Mouse (Mus musculus): ENCODE measurements around the gene Cyth1. TPM values are rescaled to one million over a fixed set of nuclear protein-coding genes. Genes with fewer than 3 reads are reported as not detected.

Cyth1 gene
- total RNA-seq, 4 experiments from 2014 or later: 62.7 to 77.3 (median 68.8) TPM

DNA sequence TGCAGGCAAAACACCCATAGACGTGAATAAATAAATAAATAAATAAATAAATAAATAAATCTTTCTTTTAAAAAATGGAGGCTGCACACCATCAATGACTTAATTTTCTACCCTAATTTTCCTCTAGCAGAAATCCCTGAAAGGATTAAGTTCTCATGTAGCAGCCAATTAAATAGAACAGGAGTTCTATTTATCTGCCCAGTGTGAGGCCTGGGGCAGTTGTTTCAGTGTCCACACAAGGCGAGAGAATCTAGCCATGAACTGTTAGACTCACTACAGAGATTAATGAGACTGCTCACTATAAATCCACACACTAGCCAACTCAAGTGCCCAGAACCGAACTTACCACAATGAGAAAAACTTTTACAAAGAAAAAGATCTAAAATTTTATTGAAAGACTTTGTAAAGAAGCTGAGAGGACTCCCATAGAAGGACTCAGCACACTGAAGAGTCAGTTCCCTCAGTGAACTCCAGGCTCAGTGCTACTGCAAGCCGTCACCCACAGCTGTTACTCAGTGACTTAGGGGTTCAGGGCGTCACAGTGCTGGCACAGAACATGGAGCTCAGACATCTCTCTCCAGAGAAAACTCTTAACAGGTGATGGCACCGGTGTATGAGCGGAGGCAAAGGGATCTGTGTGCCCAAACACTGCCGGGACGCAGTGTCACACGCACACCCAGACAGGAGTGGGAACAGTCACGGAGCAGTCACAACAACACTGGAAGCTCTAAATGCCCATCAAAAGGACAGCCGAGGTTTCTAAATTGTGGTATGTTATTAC is 23.1 kb downstream of the Cyth1 start:
- no peak for DNase-seq (ENCODE audit: low spot score in 2 of 2)

- DNase-seq (ENCODE audit: low spot score in 2 of 2): no peak
Measured at GRCm38 (mm10) chr11:118223416-118224067, 24.9 kb downstream of the Cyth1 start.

DNA sequence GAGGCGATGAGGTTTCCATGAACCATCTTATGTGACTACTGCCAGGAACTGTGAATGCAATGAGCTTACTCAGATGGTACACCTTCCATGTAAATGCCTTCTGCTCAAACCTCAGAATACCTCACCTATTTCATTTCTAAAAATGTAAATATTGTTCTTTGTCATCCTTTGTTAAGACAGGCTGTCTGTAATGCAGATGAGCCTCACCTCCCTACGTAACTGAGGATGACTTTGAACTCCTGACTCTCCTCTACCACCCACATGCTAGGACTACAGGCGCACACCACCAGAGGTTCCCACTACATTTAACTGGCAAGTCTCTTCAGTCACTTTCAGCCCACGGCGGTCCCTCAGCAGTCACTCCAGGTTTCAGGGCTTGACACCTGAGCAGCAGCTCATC is 25.5 kb downstream of the Cyth1 start:
- DNase-seq (ENCODE audit: low spot score in 2 of 2): no peak

DNA sequence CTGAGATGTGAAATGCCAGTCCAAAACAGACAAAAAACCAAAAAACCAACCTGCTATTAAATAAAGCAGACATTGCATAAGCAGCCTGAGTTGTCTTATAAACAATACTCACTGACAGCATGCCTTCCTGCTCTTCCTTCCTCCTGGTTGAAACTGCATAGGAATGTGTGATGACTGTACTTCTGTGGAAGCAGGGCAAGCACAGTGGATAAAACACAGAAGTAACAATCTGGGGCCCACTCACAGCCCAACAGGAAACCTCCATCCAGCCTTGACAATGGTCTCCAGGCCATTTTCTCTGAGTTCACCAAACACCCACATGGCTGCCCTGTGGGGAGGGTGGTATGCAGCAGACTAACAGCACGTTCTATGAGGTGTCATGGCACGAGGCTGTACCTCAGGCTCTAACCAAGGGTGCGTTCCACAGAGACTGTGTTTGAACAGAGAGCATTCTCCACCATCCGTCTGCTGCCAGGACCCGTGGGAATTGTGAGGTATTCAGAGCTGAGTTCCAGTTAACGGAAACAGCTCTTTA is 26.0 kb downstream of the Cyth1 start:
- no peak for DNase-seq (ENCODE audit: low spot score in 2 of 2)

DNA sequence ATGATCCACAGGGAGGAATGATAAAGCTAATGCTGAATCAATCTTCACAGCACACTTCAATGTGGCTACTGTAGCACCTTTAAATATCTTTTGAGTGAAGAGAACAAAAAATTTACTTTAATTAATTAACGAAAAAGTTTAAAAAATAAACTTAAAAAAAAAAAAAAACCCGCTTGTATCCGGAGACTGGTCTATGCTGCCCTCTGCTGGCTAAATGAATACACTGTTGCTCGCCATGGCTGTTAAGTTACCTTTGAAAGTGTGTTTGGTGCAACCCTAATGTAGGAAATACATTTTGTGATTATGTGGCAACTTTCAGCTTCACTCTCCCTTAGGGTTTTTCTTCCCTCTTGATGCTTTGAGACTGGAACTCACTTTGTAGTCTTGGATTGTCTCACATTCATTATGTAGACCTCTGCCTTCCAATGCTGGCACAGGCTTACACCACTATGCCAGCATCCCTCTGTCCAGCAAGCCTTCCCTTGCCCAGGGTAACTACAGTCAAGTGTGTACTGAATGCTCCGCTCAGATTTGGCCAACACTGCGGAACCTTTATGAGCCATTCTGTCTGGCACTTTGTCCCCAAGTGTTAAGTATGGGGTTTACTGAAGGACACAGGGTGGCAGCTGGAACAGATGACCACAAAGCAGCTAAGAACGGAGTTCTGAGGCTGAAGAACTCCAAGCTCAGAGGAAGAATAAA is 27.7 kb downstream of the Cyth1 start:
- no peak for DNase-seq (ENCODE audit: low spot score in 2 of 2)

DNA sequence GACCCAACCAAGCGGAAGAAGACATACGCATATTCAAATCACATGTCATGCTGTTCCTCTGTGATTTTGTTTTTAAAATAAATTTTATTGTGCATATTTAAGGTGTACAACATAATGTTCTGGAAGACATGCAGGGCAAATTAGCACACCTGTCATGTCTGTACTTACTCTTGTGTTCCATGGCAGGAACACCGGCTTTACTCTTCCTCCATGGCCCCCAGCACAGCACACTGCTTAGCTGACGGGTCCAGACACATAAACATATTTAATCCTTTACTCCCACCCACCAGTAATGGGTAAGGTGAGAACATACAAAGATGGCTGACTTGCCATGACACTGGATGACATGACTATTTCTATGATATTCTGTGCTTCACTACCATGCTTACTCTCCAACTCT is 29.3 kb downstream of the Cyth1 start:
- DNase-seq (ENCODE audit: low spot score in 2 of 2): no peak

- DNase-seq (ENCODE audit: low spot score in 2 of 2): no peak
Measured at GRCm38 (mm10) chr11:118216468-118216867, 31.9 kb downstream of the Cyth1 start.

GRCm38 (mm10) chr11:118215928-118216458 is 32.4 kb downstream of the Cyth1 start:
- no peak for DNase-seq (ENCODE audit: low spot score in 2 of 2)

DNA sequence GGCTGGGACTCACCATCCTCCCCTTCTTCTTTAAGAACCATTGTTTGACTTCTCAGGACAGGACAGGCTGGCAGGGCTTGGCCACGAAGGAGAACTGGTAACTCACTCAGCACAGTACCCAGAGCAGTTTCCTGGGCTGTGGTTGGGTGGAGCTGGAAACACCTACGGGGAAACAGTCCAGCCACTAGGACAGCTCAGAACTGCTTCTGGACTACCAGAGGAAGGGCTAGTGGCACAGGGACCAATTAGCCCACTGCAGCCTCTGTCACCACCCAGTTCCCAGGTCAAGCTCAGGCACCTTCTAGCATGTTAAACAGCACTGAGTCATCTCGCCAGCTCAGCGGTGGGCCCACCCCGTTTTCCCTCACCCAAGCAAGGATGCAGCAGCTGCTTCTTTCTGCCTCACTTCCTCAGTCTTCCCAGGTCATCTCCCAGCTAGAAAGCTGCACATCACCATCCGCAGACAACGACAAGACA is 35.7 kb downstream of the Cyth1 start:
- DNase-seq (ENCODE audit: low spot score in 2 of 2): no peak

GRCm38 (mm10) chr11:118211749-118212635 is 36.4 kb downstream of the Cyth1 start:
- DNase-seq (ENCODE audit: low spot score in 2 of 2): peak in 1 of 2 experiments; percentile 69

DNA sequence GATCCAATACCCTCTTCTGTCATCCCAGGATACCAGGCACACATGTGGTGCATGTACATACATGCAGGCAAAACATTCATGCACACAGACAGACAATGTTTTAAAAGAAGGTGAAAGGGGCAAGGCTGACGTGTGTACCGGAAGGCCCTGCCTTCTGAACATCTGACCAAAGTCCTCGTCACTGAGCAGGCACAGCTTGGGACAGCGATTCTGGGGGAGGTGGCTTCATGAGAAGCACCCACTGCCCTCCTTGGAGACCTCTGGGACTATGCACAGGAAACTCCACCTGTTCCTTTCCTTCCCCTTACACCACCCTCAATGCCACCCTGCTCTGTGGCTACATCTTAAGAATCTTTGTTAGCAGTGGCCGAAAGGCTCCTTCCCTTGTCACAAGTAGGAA is 37.4 kb downstream of the Cyth1 start:
- DNase-seq (ENCODE audit: low spot score in 2 of 2): no peak

DNA sequence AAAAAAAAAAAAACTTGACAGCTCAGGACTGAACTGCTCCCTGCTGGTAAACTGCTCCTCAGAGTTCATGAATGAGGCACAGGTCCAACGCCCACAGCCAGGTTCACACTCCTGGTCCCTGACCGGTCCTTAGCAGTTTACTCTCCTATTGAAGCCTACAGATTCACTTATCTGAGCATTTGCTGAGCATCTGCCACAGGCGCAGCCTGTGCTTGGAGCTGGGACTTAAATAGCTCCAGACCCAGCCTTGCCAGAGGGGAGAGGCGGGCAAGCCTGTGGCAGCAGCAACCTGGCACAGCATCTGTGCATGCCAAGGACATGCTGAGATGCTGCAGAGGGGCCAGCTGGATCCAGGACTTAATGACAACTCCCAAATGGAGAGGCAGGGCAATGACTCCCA is 38.3 kb downstream of the Cyth1 start:
- DNase-seq (ENCODE audit: low spot score in 2 of 2): peak in 1 of 2 experiments; percentile 89

DNA sequence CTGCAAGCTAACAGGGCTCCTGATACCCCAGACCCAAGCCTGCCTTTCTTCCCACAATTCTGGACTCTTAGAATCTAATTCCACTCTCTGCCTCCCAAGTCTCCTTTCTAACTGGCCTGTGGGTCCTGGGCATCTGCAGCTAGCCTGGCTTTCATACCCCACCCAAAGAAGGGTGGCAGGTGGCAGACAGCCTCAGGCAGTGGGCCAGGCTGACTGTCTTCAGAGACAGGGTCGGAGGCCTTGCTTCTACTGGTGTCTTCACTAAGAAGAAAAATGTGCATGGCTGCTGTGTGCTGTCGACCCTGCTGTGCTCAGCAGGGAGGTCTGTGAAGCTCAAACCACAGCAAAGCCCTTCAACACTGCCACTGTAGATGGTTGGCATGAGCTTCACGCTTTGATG is 39.0 kb downstream of the Cyth1 start:
- DNase-seq (ENCODE audit: low spot score in 2 of 2): no peak

DNA sequence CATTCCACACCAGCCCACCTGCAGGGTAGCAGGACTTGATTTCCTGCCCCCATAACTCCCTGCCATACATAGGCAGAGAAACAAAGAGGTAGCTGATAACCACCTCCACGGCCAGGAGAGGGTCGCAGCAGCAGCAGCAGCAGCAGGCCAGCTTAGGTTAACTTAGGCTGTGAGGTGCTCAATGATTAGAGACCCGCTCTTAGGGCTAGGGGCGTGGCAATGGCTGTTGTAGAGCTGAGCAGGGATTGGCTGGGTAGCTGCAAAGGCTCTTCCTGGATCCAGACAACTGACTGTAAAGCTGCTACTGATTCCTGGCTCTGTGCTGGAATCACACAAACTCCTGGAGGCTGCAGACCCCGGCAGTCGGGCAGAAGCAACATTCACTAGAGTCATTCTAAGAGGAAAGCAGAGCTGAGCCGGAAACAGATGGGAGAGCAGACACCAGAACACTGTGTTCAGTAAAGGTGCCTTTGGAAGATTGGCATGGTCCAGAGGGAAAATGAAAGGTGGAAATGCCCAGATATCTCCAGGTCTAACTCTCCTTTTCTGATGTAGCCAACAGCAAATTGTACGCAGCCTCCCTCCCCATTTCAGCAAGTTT is 39.6 kb downstream of the Cyth1 start:
- no peak for DNase-seq (ENCODE audit: low spot score in 2 of 2)

DNA sequence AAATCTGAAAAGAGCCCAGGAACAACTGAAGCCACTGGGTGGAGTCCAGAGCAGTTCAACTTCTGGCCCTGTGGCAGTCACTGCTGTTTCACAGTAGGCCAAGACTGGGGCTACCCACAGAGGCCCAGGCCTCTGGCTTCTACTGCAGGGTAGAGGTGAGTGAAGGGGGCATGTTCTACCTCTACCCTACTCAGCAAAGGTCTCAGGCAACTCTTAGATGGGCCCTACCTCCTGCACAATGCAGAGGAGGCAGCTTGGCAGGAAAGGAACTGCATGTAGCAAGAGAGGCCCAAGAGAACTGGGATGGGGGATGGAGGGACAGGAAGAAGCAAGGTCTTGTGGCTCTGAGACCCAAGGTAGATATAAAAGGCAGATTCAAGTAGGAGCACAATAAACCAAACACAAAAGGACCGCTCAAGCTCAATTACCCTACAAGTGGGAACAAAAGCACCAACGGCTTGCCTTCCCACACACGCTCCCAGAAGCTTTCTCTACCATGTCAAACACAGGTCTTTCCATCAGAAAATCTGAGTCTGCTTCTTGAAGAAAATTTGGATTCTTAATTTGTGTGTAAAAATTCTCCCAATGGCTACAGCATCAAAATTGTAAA is 40.9 kb downstream of the Cyth1 start:
- no peak for DNase-seq (ENCODE audit: low spot score in 2 of 2)

GRCm38 (mm10) chr11:118206267-118206666 is 42.1 kb downstream of the Cyth1 start:
- no peak for DNase-seq (ENCODE audit: low spot score in 2 of 2)

- no peak for DNase-seq (ENCODE audit: low spot score in 2 of 2)
Measured at GRCm38 (mm10) chr11:118203469-118203868, 44.9 kb downstream of the Cyth1 start.

DNA sequence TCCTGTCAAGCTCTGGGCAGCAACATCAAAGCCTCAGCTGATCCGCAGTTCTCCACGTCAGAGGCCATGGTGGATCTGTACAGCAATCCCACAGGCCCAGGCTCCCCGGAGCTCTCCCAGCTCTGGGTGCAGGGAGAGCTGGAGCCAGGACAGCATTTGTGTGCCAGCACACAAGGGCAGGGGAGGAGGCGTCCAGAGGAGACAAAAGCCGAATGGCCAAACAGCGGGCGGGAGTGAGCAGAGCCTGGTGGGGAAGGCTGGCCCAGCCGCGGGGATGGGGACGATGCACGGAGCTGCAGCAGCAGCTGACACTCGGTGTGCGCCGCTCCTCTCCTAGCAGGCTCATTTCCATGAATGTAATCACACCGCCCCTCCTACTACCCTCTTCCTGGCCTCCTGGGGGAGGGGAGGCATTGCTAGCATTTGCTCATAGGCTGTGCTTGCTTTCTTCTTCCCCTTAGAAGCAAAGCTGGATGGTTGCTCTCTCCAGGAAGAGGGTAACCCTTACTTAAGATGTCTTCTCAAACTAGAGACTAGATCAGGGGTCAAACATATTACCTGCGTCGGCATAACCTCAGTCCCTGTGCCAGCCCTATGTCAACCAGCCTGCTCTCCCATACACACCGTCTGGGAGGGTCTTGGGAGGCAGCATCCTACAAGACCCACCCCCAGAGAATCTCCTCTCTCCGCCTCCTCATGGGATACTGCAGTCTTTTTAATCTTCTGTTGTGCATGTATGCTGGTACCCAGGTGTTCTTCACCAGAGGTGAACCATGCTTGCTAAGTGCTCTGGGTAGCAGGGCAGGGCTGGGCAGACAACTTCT is 45.8 kb downstream of the Cyth1 start:
- DNase-seq (ENCODE audit: low spot score in 2 of 2): peak; percentile 76 to 85

GRCm38 (mm10) chr11:118201833-118202409 is 46.5 kb downstream of the Cyth1 start:
- DNase-seq (ENCODE audit: low spot score in 2 of 2): no peak
